Mouse (Mus musculus) heart, adult 9 months (tissue): ENCODE measurements at regions not wholly inside any gene's neighbourhood (a gene's known extent, or its start where the extent isn't known, plus 50 kb on each side); places are given as distances from the start of the nearest gene placed in this dataset.
A peak's percentile ranks its signal among the peaks of the same experiment; 100 is the strongest.

Experiments used
- DNase-seq, 2 experiments: peaks; one replicate each; pipeline ENCODE4 v3.0.0; 2022; ENCODE audit warnings: low spot score in 2 of 2

DNA sequence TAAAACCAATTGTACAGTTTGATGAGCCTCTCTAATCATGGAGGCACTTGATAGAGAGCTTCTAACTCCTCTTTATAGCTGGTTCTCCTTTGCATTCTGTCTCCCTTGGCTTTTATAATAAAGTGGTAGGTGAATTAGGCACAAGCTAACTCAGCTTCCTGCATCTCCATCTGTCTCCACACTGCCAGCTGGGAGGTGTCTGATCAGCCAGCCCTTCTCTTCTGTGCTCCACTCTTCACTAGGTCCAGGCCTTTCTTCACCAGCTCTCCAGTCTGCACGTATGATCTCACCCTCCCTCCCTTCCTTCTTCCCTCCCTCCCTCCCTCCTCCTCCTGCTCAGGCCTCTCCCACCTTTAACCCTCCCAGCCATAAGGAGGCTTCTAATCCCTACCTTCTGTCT is 136.2 kb downstream of the Rchy1 start:
- DNase-seq, result no peak

DNA sequence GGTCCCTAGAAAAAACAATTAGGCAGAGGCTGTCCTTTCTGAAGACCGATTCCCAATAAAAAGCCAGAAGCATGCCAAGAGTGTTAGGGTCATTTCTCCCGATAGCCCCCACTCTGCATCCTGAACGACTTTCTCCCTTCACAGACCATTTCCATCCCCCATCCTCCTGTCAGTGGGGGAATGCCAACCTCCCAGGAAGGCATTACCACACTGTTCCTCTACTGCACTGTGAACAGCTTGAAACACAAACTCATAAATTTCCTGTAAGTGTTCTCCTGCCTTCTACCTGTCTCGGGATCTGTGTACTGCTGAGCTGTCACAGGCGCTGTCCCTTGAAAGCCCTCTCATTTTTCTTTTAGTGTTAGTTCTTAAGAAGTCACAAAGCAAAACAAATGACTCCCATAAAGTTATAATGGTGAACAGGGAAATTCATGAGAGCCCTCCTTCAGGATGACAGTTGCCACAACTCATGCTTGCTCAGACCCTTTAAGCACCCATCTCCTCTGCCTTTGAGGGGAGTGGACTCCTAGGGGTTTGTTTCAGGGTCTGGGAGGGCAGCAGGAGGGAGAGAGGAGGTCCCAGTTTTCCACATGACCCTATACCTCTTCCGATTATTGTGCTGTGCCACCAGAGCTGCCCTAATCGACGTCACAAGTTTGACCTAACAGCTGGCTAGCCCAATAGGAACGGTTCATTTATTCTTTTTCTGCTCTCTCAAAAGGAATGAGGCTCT is 139.9 kb downstream of the Rchy1 start:
- no peak for DNase-seq

DNA sequence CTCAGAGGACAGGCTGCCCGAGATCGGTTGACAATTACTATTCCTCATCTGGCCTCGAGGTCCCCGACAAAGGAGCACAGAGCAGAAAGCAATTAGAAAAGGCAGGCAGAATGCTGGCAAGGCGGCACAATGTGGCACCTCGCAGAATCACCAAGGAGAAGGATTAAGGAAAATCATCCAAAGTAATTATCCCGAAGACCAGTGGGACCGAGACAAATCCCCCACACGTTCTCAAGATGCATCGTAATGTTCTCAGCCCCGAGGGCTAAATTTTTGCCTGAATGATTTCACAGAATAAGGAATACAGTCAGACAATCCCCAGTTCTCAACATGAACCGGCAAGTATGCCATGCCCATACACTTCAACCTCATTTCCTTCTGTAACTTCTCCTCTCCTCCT is 144.1 kb downstream of the Rchy1 start:
- DNase-seq, result no peak

DNA sequence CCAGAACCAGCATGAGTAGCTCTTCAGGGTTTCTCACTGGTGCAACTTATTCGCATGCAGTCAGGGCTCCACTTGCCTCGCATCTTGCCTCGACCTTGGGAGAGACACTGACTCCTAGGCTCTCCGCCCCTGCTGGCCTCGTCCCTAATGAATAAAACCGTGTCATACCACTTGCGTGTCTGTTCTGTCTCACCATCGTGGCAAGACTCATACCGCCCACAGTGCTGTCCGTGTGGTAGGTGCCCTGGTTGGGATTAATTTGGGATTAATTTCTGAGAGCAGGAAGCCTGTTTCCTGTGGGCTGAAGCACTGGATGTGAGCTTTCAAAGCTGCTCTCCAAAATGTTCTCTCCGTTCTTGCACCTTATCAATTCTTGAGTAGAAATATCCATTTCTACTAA is 144.7 kb downstream of the Rchy1 start:
- DNase-seq, result no peak

DNA sequence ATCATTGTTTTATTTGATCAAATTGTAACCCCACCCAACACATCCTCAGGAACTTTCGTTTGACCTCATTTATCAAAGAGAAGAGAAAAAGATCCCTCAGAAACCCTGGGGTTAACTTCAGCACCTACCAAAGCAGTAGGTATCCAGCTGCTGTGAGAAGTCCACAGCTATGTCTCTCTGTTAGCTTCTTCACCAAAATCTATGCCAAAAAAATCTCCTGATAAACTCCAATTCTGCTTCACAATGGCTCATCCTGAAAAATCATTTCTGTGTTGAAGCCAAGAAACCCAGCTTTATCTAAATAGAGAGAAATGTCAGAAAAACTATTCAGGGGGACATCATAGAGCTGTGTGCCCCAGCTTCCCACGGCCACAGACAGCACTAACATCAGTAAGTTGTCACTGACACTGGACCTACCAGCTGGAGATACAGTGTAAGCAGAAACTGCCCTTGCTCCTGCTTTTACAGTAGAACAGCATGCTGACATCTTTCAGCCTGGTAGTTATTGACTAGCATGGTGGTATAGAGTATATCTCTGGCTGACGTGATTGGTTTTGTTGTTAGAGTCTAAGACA is 146.4 kb downstream of the Rchy1 start:
- no peak for DNase-seq

DNA sequence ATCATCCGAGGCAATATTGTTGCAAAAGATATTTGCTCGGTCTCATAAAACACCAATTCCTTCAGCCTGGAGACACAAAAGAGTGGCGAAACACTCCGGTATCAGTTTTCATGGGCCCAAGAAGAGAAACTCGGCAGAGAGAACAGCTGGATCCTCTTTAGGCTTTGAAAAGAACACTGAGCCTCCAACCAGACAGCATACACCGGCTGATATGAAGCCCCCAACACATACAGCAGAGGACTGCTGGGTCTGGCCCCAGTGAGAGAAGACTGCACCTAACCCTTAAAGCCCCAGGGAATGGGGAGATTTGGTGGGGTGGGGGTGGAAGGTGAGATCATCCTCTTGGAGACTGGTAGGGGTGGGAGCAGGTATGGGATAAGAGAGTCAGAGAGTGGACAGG is 147.9 kb downstream of the Rchy1 start:
- no peak for DNase-seq

DNA sequence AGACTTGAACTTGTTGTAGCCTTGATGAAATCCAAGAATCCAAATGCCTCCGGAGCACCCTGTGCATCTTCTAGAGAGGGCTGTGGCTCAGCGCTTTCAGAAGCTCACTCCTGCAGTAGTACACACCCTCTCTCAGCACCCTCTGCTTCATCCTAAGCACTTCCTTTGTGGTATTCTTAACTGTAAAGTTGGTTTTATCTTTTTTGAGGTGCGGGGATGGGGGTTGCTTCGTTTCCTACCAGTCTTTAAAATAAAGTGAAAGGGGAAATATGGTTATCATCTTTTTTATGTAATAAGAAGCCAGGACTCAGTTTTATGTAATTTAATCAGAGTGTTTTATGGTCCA is 148.5 kb downstream of the Rchy1 start:
- no peak for DNase-seq

DNA sequence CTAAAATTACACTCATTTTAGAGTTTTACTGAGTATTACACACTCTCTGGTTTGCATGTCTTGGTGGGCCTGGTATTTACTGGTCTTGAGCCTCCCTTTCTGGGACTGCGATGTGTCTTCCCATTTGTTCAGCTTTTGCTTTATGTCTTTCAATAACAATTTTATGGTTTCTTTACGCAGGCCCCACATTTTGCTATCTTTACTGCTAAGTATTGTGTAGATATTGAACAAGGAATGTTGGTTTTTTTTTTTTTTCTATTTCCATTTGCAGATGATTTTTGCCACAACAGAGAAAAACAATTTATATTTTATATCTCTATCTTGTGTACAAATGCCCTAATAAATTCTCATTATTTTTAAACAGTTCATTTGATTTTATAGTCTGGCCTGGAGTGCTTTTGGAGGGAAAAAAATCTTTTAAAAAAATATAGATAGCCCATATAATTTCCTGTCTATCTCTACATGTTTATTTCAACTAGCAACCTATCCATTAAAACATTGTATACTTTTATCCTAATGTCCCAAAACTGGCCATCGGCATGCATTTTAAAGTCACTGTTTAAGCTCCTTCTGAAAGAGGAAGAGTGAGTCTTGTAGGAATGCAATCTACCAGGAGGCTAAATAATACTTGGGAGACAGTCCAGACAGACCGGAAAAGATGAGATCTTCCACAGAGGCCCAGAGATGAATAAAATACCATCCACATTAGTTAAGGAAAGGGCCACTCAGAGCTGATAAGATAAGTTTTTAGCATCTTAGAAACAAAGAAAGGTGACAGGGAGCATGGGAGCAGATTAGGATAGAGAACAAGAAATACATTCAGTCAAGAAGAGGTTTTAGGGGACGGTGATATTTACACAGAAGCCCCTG is 149.1 kb downstream of the Rchy1 start:
- DNase-seq, result no peak

DNA sequence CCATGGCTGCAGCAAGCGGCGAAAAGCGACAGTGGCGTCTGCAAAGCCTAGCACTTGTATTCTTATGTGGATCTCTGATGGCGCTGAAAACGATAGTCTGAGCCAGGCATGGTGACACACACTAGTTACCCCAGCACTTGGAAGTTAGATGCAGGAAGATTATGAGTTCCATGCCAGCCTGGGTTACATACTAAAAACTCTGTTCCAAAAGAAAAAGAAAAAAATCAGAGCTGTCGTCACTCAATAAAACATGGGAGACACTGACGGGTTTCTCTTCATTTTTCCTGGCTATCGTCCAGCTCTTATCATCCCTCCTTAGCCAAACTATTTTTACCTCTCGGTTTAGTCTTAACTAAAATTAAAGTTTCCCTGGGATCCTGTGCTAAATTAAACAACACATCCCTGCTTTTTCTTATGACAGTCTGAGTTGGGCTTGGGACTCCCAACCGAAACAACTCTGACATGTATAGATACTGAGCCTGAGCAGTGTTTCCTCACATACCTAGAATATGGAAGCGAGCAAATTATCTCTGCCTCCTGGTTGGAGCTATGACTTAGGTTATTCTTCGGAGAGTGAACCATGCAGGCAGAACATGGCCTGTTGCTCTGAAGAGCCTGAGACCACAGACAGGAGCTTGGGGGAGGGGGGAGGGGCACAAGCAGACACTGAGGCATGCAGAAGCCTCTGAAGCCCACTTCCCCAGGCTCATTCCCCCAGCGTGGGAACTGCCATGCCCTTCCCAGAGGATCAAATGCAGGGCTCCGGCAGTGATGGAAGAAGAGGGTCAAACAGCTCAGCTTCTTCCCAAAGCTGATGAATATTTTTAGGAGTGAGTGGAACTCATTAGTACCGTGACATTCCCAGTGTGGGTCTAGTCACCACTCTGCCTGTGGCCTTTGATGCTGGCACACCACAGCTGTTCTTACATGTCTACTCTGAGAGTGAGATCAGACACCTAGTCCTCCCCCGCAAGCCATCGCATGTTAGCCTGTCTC is 155.5 kb downstream of the Rchy1 start:
- peak; percentile 3 for DNase-seq

DNA sequence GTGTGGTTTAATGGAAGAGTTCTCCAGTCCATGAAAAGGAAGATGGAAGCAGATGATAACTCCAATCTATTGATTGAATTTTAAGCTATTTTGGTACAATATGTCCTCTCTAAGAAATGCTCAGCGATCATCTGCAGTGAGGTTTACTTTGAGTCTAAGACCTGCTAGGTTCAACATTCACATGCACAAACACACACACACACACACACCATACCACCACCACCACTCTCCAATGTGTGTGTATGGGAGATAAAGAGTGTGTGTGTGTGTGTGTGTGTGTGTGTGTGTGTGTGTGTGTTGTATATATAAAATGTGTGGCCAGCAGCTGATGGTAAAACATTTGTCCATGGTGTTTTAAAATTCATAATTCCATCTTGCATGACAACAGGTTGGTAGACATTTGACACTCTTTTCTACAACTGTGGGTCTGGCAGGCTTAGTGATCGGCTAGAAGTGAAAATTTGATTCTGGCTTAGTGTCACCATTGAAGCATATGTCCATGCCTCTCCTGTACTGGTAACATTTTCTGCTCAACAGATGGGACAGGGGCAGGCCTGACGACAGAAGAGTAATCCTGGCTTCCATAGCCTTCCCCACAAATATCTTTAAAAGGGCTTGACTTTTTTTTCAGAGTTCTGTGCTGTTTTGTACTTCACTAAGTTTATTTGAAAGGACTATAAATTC is 161.4 kb downstream of the Rchy1 start:
- DNase-seq, result no peak

DNA sequence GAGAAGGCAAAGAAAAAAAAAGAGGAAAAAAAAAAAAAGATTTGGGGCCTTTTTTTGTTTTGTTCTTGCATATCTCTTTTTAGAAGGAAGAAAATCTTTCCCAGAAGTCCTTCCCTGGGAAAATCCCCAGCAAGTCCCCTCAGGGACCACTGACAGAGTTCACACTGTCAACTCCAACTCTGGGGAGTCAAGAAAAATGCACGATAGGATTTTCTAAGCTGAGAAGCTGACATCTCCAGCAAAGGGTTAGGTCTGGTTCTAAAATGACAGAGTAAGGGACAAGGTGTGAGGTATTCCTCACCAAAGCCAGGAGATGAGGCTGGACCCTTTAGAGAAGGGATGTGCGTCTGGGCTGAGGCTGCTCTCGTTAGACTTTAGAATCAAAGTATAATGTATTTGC is 165.5 kb downstream of the Rchy1 start:
- DNase-seq, result peak; percentile 17 to 21

DNA sequence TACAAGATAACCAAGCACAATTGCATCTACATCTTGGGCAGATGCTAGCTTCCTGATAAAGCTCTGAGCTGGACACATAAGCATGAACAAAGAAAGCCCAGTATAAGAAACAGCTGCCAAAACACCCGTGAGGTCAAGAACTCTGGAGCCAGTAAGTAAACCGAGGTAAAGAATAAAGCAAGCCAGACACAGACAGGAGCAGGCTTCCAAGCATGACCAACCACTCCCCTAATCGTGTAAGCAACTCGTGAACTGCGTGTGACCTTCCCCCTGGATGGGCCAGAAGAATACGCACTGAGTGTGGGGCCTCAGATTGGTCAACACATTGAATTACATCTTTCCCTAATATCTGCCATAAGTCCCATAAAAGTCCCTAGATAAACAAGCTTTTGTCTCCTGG is 170.1 kb downstream of the Rchy1 start:
- DNase-seq, result no peak

DNA sequence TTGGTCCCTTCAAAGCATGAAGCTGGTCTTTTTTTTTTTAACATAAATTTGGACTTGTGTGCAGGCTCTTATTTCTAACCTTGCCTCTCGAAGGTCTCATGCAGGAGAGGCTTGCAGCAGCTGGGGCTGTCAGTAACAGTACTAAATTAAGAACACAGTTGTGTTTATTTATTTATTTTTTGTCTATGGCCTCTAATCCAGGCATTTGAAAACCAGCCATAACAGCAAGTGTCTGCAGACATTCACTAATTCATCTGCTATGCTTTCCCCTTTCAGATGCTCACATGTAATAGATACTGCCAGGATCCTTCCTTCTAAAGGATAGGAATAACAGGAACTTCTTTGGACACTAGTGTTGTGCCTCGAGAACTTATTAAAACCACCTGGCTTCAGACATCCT is 172.5 kb downstream of the Rchy1 start:
- no peak for DNase-seq

DNA sequence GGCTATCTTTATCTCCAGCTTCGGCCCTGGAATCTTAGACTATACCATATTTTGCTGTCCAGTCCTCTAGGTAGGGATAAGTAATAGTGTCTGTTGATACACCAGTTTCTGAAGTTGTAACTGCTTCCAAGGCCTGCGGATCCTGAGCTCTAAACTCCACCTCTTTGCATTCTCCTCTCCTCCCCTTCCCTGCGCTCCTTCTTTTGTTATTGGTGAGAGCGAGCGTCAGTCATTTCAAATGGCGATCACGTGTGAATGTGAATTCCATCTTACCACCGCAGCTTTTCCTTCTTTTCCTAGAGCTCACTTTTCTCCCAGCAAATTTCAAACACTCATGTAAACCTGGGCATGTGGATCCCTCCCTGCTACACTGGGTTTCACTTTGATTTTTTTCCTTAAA is 178.9 kb downstream of the Rchy1 start:
- no peak for DNase-seq

DNA sequence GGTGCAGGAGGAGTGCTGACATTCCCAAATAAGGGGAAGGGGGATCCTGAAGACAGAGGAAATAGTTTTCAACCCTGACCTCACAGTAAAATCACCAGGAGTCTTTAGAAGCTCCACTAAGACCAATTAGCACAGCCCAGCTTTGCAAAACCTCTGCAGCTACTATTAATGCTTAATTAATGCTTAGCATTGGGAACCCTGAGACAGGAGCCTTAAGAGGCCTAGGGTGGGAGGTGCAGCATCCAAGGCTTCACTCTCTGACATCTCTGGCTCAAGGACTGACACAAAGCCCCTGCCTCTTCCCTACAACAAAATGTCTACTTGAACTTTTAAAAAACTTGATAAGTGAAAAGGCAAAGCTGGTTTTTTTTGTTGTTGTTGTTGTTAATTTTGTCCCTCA is 185.9 kb downstream of the Rchy1 start:
- DNase-seq, result no peak

DNA sequence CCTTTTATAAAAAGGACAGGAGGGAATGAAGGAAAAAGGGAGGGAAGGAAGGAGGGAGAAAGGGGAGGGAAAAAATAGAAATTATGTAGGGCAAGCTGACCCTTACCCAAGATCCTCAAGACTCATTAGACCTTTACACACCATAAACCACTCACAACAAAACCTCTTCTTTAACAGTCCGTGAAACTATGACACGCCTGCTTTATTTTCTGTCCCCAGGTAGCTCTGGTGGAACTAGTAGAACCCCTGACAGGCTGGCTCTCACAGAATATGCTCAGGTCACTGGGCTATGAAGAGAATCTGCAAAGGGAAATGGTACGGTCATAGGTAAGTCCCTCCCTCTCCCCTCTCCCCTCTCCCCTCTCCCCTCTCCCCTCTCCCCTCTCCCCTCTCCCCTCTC is 188.8 kb downstream of the Rchy1 start:
- DNase-seq, result no peak

DNA sequence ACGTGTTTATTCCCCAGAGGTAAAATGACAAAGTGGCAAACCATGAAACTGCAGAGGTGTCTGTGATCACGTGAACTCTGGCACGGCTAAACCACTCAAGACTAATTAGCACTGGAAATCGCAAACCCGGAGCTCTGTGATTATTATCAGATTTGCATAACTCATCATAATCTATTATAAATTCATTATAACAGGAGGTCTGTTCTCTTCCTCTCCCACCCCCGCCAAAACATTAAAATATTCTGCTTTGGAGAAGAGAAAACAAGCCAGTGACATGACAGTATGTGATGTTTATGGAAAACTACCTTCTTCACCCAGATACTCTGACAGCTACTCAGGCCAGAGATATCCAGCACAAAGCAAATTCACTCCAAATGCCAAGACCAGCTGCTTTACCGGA is 195.0 kb downstream of the Rchy1 start:
- DNase-seq, result no peak

DNA sequence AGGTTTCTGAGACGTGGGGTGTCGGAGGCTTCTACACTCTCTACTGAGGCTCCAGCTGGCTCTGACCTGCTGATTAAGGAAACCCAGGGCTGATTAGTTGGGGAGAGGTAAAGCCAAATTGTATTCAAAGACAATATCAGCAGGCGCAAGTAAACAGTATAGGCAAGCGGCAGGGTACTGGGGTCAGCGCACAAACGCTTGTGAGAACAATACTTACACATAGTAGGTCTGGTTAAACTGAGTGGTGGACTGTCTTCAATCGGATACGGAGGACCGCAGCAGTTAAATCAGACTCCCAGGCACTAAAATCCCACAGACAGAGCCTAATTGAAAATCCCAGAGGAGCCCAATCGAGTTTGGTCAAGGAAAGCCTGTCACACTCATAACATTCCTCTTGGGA is 195.8 kb downstream of the Rchy1 start:
- DNase-seq, result no peak

DNA sequence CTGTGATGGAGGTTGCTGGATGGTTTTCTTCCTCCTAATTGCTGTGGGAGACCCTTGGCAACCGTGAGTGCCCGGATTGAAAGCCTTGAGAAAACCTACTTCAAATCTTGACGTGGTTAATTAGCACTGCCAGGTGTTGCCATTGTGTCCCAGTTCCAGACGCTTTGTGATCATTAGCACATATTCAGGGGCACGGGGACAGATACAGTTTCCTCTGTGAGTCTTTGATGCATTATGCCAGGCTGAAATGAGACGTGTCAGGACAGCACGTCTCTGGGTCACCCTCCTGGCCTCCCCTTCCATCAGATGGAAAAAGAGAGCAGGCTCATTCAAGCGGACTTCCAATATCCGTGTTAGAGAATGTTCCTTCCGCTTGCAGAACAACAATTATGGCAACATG is 198.2 kb downstream of the Rchy1 start:
- DNase-seq, result no peak

DNA sequence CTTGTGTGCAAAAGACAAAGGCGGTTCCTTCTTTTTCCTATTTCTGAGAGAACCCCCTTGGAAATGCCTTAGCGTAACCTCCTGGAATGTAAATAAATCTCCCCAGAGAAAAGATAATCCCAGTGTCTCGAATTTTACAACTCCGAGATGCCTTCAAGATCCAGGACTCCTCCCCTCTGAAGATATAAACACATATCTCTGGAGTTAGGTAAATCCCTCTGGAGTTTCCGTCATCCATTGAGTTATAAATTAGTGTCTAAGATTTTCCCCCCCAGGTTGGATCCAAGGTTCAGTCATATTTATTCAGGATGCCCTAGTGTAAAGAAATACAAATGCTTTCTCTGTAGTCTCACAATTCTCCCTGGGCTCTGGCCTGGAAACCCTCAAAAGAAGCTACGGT is 200.3 kb downstream of the Rchy1 start:
- DNase-seq, result no peak

DNA sequence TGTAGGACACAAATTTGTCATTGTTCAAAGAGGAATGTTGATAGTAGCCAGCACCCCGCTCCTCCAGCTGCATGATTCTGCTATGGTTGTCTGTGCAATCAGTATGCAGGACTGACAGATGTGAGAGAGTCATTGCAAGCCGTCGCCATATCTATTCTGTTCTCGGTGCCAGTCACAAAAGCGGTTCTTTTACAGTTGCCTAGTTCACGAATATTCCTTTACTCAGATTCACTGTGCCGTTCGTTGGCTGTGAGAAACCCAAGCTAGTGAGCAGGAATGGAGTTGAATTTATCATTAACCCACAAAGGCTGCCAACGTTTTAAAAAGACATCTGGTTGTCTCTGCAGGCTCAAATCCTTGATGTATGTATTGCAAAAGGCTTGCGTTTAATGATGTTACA is 206.9 kb downstream of the Rchy1 start:
- DNase-seq, result no peak
